Mouse (Mus musculus) bone marrow macrophage, adult 2 months (primary cell): ENCODE results near the gene Mon1b. TPM values are rescaled to one million over a fixed set of nuclear protein-coding genes. Genes with fewer than 3 reads are reported as not detected.

Experiments
- H3K27ac ChIP-seq: 2 replicates; pipeline ENCODE4 v1.5.1; 2012; ENCODE audit warnings: low read depth, low read length; ENCODE audit not compliant: insufficient read depth
- H3K4me1 ChIP-seq: 2 replicates; pipeline ENCODE4 v1.6.1; 2012; ENCODE audit warnings: low read length; ENCODE audit not compliant: control insufficient read depth, insufficient read depth
- H3K4me3 ChIP-seq: 2 replicates; pipeline ENCODE4 v1.5.1; 2012; ENCODE audit warnings: mild to moderate bottlenecking, low read length, moderate library complexity; ENCODE audit not compliant: insufficient read depth
- CTCF ChIP-seq: IDR thresholded peaks from 2 replicates; pipeline ENCODE4 v1.5.1; 2012; ENCODE audit warnings: low read depth, mild to moderate bottlenecking, low read length, moderate library complexity
- POLR2A ChIP-seq: IDR thresholded peaks from 2 replicates; pipeline ENCODE4 v1.6.1; 2012; ENCODE audit warnings: mild to moderate bottlenecking, low read depth, low read length, borderline replicate concordance
- polyA plus RNA-seq: library from polyadenylated mRNA; stranded (reverse); fragments of >200 nt; gene quantifications from 2 replicates; pipeline ENCODE4 v1.2.4, GENCODE M21; 2012; ENCODE audit not compliant: missing spikeins, insufficient read depth, insufficient read length

Gene Mon1b
- polyA plus RNA-seq, 1 experiment = 15.7 TPM

GRCm38 (mm10) chr8:113652450-113652849 is 17.1 kb downstream of the Mon1b start:
- Histone ChIP-seq H3K27ac (no peak overlapping the region), H3K4me1 (peaks cover 19% of the 10 kb centered on the region), H3K4me3 (no peak overlapping the region)
- TF ChIP-seq POLR2A (no peak), CTCF (no peak)

- peaks cover 19% of the 10 kb centered on the region for H3K4me1 ChIP-seq
- TF ChIP-seq POLR2A = no peak
- no peak for TF ChIP-seq CTCF
- no peak overlapping the region for H3K4me3 ChIP-seq
- H3K27ac ChIP-seq = no peak overlapping the region
These were observed 17.8 kb downstream of the Mon1b start for GRCm38 (mm10) chr8:113653151-113653550.

- Histone ChIP-seq H3K4me1 (peaks cover 19% of the 10 kb centered on the region), H3K4me3 (0 out of 2 replicates have a peak overlapping the region, but pooled peaks have one; percentile 21), H3K27ac (peak overlapping the region; percentile 52)
- no peak for TF ChIP-seq CTCF
- no peak for TF ChIP-seq POLR2A
These were observed 20.8 kb downstream of the Mon1b start for GRCm38 (mm10) chr8:113656154-113656553.

GRCm38 (mm10) chr8:113656681-113657298 is 21.4 kb downstream of the Mon1b start:
- H3K27ac ChIP-seq = peak overlapping the region; percentile 52
- H3K4me3 ChIP-seq = no peak overlapping the region
- no peak for TF ChIP-seq POLR2A
- no peak for TF ChIP-seq CTCF
- peaks cover 19% of the 10 kb centered on the region for H3K4me1 ChIP-seq

- peaks cover 19% of the 10 kb centered on the region for H3K4me1 ChIP-seq
- H3K27ac ChIP-seq = no peak overlapping the region
- no peak for TF ChIP-seq CTCF
- TF ChIP-seq POLR2A = no peak
- H3K4me3 ChIP-seq = no peak overlapping the region
These were observed 24.7 kb downstream of the Mon1b start for GRCm38 (mm10) chr8:113660128-113660527.

GRCm38 (mm10) chr8:113664544-113664943 is 29.2 kb downstream of the Mon1b start:
- Histone ChIP-seq H3K4me1 (no peaks in the 10 kb centered on the region), H3K4me3 (no peak overlapping the region), H3K27ac (no peak overlapping the region)
- TF ChIP-seq CTCF (peak; percentile 42), POLR2A (no peak)

- H3K4me3 ChIP-seq = no peak overlapping the region
- no peak overlapping the region for H3K27ac ChIP-seq
- no peak for TF ChIP-seq CTCF
- no peak for TF ChIP-seq POLR2A
- no peaks in the 10 kb centered on the region for H3K4me1 ChIP-seq
These were observed 29.6 kb downstream of the Mon1b start for GRCm38 (mm10) chr8:113665036-113665435.

GRCm38 (mm10) chr8:113665951-113666350 is 30.6 kb downstream of the Mon1b start:
- Histone ChIP-seq H3K4me1 (no peaks in the 10 kb centered on the region), H3K27ac (no peak overlapping the region), H3K4me3 (no peak overlapping the region)
- TF ChIP-seq POLR2A = no peak
- no peak for TF ChIP-seq CTCF

GRCm38 (mm10) chr8:113666714-113667432 is 31.5 kb downstream of the Mon1b start:
- H3K4me3 ChIP-seq = no peak overlapping the region
- H3K4me1 ChIP-seq = no peaks in the 10 kb centered on the region
- no peak for TF ChIP-seq CTCF
- TF ChIP-seq POLR2A = no peak
- no peak overlapping the region for H3K27ac ChIP-seq

GRCm38 (mm10) chr8:113669924-113670323 is 34.5 kb downstream of the Mon1b start:
- H3K4me3 ChIP-seq = no peak overlapping the region

More at GRCm38 (mm10) chr8:113669924-113670323, 34.5 kb downstream of the Mon1b start:
- TF ChIP-seq CTCF = no peak
- TF ChIP-seq POLR2A = no peak
- Histone ChIP-seq H3K4me1 (no peaks in the 10 kb centered on the region), H3K27ac (no peak overlapping the region)
